Mouse (Mus musculus): ENCODE measurements around the gene Slc4a10. TPM values are rescaled to one million over a fixed set of nuclear protein-coding genes. Genes with fewer than 3 reads are reported as not detected.

The Slc4a10 gene
- total RNA-seq (2023): not detected

DNA sequence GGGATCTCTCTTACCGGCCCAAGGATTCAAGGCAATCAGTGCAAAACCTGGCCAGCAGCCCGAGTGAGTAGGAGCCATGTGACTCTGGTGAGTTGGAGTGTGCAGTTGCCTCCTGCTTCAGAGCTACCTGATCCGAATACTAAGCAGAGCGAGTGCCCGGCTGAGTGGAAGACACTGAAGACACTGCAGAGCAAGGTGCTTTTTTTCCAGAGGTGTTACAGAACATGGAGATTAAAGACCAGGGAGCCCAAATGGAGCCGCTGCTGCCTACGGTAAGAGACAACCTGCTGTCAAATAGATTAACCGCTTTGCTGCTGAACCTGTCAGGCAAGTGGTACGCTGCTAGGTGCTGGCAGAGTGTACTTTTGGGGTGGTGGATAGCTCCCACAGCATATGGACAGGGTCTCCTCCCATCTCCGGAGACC lies at the start of gene Slc4a10:
Gene Slc4a10, plus strand, starts transcription at position 42 of the 425 bp plus-strand sequence.

Other genes starting within 250 kb of the Slc4a10 start
- 1 to 10 TPM; 3.0 to 5.5 TPM for gene Tbr1, start 243.5 kb upstream of the Slc4a10 start, total RNA-seq (2023)

Measured in T-cell, adult 66 days (primary cell).